Mouse (Mus musculus) bone marrow, adult 2 months (tissue): ENCODE results near the gene Kcnd3. TPM values are rescaled to one million over a fixed set of nuclear protein-coding genes. Genes with fewer than 3 reads are reported as not detected.

ENCODE experiments used
- H3K27ac ChIP-seq: fragments of 200-500 bp; 2 replicates; pipeline ENCODE4 v1.5.1; 2012; ENCODE audit warnings: low read depth, mild to moderate bottlenecking, control low read depth, inconsistent platforms, low read length; ENCODE audit not compliant: control insufficient read depth, poor library complexity, insufficient read depth
- H3K4me1 ChIP-seq: fragments of 200-500 bp; 2 replicates; pipeline ENCODE4 v1.6.1; 2011; ENCODE audit warnings: low read length; ENCODE audit not compliant: control insufficient read depth, insufficient read depth
- H3K4me3 ChIP-seq: fragments of 200-500 bp; replicated peaks from 2 replicates; pipeline ENCODE3; 2011; ENCODE audit warnings: mild to moderate bottlenecking, low read depth, low read length, control low read depth; ENCODE audit not compliant: control insufficient read depth
- CTCF ChIP-seq: fragments of 200-500 bp; IDR thresholded peaks from 2 replicates; pipeline ENCODE4 v1.5.1; 2011; ENCODE audit warnings: low read length, control low read depth; ENCODE audit not compliant: control insufficient read depth, insufficient read depth
- POLR2A ChIP-seq: fragments of 200-500 bp; IDR thresholded peaks from 2 replicates; pipeline ENCODE4 v1.6.1; 2011; ENCODE audit warnings: low read depth, mild to moderate bottlenecking, control low read depth, low read length, borderline replicate concordance; ENCODE audit not compliant: control insufficient read depth
- WGBS: fragments of 180-500 bp; shearing (Covaris S2); methylation state at CpG from one replicate; pipeline ENCODE4 v1.1.7; 2018; 5-methylcytosine and 5-hydroxymethylcytosine counted together
- polyA plus RNA-seq: library from polyadenylated mRNA; stranded (reverse); fragments of >200 nt; gene quantifications from 2 replicates; pipeline ENCODE4 v1.2.4, GENCODE M21; 2011; ENCODE audit warnings: low replicate concordance; ENCODE audit not compliant: missing spikeins, insufficient read depth, insufficient read length

Gene Kcnd3
- polyA plus RNA-seq, 1 experiment = not detected

- H3K4me3 ChIP-seq = no peak overlapping the region
- TF ChIP-seq CTCF = no peak
- TF ChIP-seq POLR2A = no peak
- 77% methylated on average over 8 of the region's 8 CpGs for WGBS
- H3K4me1 ChIP-seq = no peaks in the 10 kb centered on the region
- H3K27ac ChIP-seq = no peak overlapping the region
Observed at GRCm38 (mm10) chr3:105621154-105621553, 169.0 kb downstream of the Kcnd3 start.

- Histone ChIP-seq H3K27ac (no peak overlapping the region), H3K4me3 (no peak overlapping the region), H3K4me1 (no peaks in the 10 kb centered on the region)
- TF ChIP-seq CTCF = no peak
- no peak for TF ChIP-seq POLR2A
- 67% methylated on average over 4 of the region's 4 CpGs for WGBS
Observed at GRCm38 (mm10) chr3:105623137-105623536, 171.0 kb downstream of the Kcnd3 start.

DNA sequence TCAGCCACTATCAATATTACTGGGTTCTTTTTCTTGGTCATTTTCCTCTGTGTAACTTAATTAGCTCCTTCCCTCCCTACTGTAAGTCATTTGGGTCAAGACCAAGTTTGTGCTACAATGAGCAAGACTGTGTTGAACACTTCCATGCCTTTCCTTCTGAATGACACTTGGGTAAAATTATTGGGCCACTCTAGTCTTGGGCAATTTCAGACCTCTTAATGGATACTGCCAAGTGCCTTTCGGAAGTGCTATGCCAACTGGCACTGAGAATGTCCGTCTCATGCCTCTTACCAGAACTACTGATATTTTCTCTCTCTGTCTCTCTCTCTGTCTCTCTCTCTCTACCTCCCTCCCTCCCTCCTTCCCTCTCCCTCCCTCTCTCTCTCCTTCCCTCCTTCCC, 173.8 kb downstream of the Kcnd3 start:
- no peaks in the 10 kb centered on the region for H3K4me1 ChIP-seq
- no peak overlapping the region for H3K4me3 ChIP-seq
- TF ChIP-seq POLR2A = no peak
- no peak for TF ChIP-seq CTCF
- 78% methylated on average over 2 of the region's 2 CpGs for WGBS
- H3K27ac ChIP-seq = no peak overlapping the region

DNA sequence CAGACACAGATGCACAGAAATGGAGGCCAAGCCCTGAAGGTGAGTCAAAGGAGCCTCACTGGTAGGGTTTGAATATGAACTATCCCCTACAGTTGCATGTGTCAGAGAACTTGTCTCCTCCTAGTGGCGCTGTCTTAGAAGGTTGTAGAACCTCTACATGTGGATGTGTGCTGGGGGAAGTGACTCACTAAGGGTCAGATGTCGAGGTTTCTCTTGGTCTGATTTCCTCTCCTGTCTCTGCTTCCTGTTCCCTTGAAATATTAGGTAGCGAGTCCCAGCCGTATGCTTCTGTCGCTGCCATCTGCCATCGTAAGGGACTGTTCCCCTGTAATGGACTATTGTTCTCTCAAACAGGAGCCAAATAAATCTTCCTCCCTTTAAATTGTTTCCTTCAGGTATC, 175.1 kb downstream of the Kcnd3 start:
- TF ChIP-seq CTCF = no peak
- Histone ChIP-seq H3K4me1 (no peaks in the 10 kb centered on the region), H3K4me3 (no peak overlapping the region), H3K27ac (no peak overlapping the region)
- 4% methylated on average over 6 of the region's 6 CpGs for WGBS

DNA sequence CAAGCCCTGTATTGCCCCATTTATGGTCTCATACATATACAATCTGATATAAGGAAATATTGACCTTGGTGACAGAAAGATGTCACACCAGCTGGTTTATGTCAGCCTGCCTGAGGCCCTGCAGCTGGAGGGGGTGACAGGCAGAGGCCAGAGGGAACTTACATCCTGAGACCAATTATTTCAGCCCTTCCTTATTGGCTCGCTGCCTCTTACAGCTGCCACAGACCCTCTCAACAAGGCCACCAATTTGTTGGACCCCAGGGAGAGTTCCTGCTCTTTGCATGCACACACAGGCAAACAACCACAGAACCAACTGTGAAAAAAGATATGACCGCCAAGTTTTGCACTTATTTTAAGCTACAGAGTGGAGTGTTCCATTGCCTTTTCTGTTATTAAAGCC, 180.2 kb downstream of the Kcnd3 start:
- Histone ChIP-seq H3K4me1 (no peaks in the 10 kb centered on the region), H3K27ac (no peak overlapping the region), H3K4me3 (no peak overlapping the region)
- TF ChIP-seq POLR2A (no peak), CTCF (no peak)
- WGBS = 34% methylated on average over 2 of the region's 2 CpGs

DNA sequence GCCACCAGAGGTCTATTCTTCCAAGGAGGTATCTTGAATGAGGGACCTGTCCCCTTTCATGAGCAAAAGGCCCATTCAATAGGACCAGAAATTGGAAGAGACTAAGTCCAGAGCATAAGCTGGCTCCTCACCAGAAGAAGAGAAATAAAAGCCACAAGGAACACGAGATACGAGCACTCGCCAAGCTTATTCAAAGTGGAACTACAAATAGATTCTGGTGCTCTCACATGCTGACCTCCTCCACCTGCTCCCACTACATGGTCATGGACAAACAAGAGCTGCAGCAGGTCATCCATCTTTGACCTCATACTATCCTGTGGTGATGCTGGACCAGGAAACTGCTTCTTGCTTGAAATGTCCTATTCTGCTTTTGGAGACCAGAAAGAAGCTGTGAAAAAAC, 180.9 kb downstream of the Kcnd3 start:
- TF ChIP-seq POLR2A = no peak
- no peak for TF ChIP-seq CTCF
- Histone ChIP-seq H3K4me1 (no peaks in the 10 kb centered on the region), H3K4me3 (no peak overlapping the region), H3K27ac (no peak overlapping the region)
- WGBS = 68% methylated on average over 3 of the region's 3 CpGs

DNA sequence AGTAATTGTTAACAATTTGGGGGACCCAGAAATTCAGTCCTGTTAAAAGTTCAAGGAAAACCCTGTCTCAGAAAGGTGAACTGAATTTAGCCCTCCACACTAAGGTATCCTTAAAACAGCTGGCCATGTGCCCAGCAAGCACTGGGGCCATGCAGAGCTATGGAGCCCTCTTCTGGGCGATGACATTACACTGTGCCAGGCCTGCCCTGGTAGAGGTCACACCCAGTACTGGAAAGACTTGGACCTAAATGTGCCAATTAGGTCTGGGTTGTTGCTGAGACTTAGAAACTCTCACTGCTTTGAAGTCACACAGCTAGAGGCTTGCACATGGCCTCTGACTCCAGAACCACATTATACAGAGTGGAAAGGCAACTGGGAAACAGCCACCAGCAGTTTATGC, 190.1 kb downstream of the Kcnd3 start:
- no peak overlapping the region for H3K27ac ChIP-seq
- TF ChIP-seq CTCF (no peak), POLR2A (no peak)
- H3K4me3 ChIP-seq = no peak overlapping the region
- no peaks in the 10 kb centered on the region for H3K4me1 ChIP-seq
- 5% methylated on average over 1 of the region's 1 CpGs for WGBS

GRCm38 (mm10) chr3:105643566-105643965, 191.4 kb downstream of the Kcnd3 start:
- TF ChIP-seq POLR2A = no peak
- no peak for TF ChIP-seq CTCF
- Histone ChIP-seq H3K4me3 (no peak overlapping the region), H3K4me1 (no peaks in the 10 kb centered on the region), H3K27ac (no peak overlapping the region)
- 74% methylated on average over 5 of the region's 5 CpGs for WGBS

- H3K4me3 ChIP-seq = no peak overlapping the region
- WGBS = 56% methylated on average over 8 of the region's 8 CpGs
- H3K27ac ChIP-seq = no peak overlapping the region
- no peak for TF ChIP-seq POLR2A
- TF ChIP-seq CTCF = no peak
- H3K4me1 ChIP-seq = no peaks in the 10 kb centered on the region
Observed at GRCm38 (mm10) chr3:105648889-105649567, 196.9 kb downstream of the Kcnd3 start.
